Mouse (Mus musculus): Measurements from ENCODE around the gene Ryr3.

GRCm38 (mm10) chr2:112900747-112901146, 316.1 kb downstream of the Ryr3 start:
- no peak for TF ChIP-seq CTCF (IDR thresholded peaks at IDR 0.05; ENCODE audit: low read depth)
- TF ChIP-seq EP300 (IDR thresholded peaks at IDR 0.05; ENCODE audit: low read depth), result no peak
